Mouse (Mus musculus): ENCODE measurements at regions not wholly inside any gene's neighbourhood (a gene's known extent, or its start where the extent isn't known, plus 50 kb on each side); places are given as distances from the start of the nearest gene placed in this dataset.
"Not testable (repeated sequence)": the region's sequence is repeated elsewhere in the genome, so short reads cannot be mapped to it uniquely, and the experiment has no call there.

GRCm38 (mm10) chr15:52406156-52406885 lies 1478.4 kb upstream of the Gm7489 start:
- DNase-seq (ENCODE audit: extremely low spot score), result no peak

GRCm38 (mm10) chr15:52412869-52413771 lies 1471.6 kb upstream of the Gm7489 start:
- DNase-seq (ENCODE audit: extremely low spot score), result peak; percentile 22

- DNase-seq (ENCODE audit: extremely low spot score), result no peak
Observed at GRCm38 (mm10) chr15:52425976-52426375, 1458.7 kb upstream of the Gm7489 start.

GRCm38 (mm10) chr15:52430491-52431158 lies 1454.1 kb upstream of the Gm7489 start:
- DNase-seq (ENCODE audit: extremely low spot score), result no peak

- DNase-seq (ENCODE audit: extremely low spot score), result no peak
Observed at GRCm38 (mm10) chr15:52433639-52434038, 1451.1 kb upstream of the Gm7489 start.

- DNase-seq (ENCODE audit: extremely low spot score), result no peak
Observed at GRCm38 (mm10) chr15:52438403-52438802, 1446.3 kb upstream of the Gm7489 start.

- DNase-seq (ENCODE audit: extremely low spot score), result peak; percentile 85
Observed at GRCm38 (mm10) chr15:52458782-52459181, 1425.9 kb upstream of the Gm7489 start.

GRCm38 (mm10) chr15:52459315-52459714 lies 1425.4 kb upstream of the Gm7489 start:
- DNase-seq (ENCODE audit: extremely low spot score), result no peak

- DNase-seq (ENCODE audit: extremely low spot score), result peak; percentile 37
Observed at GRCm38 (mm10) chr15:52464226-52465138, 1420.2 kb upstream of the Gm7489 start.

- not testable (repeated sequence) for DNase-seq (ENCODE audit: extremely low spot score)
Observed at GRCm38 (mm10) chr15:52478124-52478523, 1406.6 kb upstream of the Gm7489 start.

GRCm38 (mm10) chr15:52480834-52481233 lies 1403.9 kb upstream of the Gm7489 start:
- DNase-seq (ENCODE audit: extremely low spot score), result no peak

- DNase-seq (ENCODE audit: extremely low spot score), result no peak
Observed at GRCm38 (mm10) chr15:52483598-52484165, 1401.0 kb upstream of the Gm7489 start.

GRCm38 (mm10) chr15:52484276-52484675 lies 1400.4 kb upstream of the Gm7489 start:
- DNase-seq (ENCODE audit: extremely low spot score), result no peak

GRCm38 (mm10) chr15:52505278-52505831 lies 1379.4 kb upstream of the Gm7489 start:
- peak; percentile 45 for DNase-seq (ENCODE audit: extremely low spot score)

GRCm38 (mm10) chr15:52506930-52507329 lies 1377.8 kb upstream of the Gm7489 start:
- DNase-seq (ENCODE audit: extremely low spot score), result peak; percentile 54

- DNase-seq (ENCODE audit: extremely low spot score), result no peak
Observed at GRCm38 (mm10) chr15:52508609-52509008, 1376.1 kb upstream of the Gm7489 start.

- DNase-seq (ENCODE audit: extremely low spot score), result no peak
Observed at GRCm38 (mm10) chr15:52510137-52510536, 1374.6 kb upstream of the Gm7489 start.

GRCm38 (mm10) chr15:52536594-52536993 lies 1348.1 kb upstream of the Gm7489 start:
- DNase-seq (ENCODE audit: extremely low spot score), result no peak

GRCm38 (mm10) chr15:52558682-52559081 lies 1326.0 kb upstream of the Gm7489 start:
- DNase-seq (ENCODE audit: extremely low spot score), result no peak

GRCm38 (mm10) chr15:52564078-52564477 lies 1320.6 kb upstream of the Gm7489 start:
- no peak for DNase-seq (ENCODE audit: extremely low spot score)

Data from embryo, embryonic 9.5 days (tissue).